Mouse (Mus musculus) liver, adult 2 months (tissue): ENCODE results near the gene Ccdc158.

ENCODE experiments used
- CTCF ChIP-seq: fragments of 200-500 bp; IDR thresholded peaks from 2 replicates; pipeline ENCODE4 v1.5.1; 2011; ENCODE audit warnings: low read depth, low read length, control low read depth
- POLR2A ChIP-seq: fragments of 200-500 bp; IDR thresholded peaks from 2 replicates; pipeline ENCODE4 v1.6.1; 2011; ENCODE audit warnings: low read length, control low read depth; ENCODE audit not compliant: insufficient read depth; ENCODE audit errors: extremely low read depth

DNA sequence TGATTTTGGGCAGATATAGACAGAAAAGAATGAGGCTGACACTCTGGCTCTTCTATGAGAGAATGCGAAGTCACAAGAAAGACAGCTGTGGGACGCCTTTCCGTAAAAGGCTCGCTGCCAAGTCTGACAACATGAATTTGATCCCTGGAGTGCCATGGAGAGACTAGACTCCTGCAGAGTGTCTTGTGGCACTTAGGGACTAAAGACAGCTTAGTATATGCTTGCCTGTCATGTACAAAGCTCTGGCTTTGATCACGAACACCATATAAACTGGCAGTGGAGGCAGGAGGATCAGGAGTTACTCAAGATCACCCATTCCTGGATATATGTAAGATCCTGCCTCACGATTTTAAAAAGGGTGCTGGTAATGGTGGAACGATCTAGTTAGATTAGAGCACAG, 47.2 kb downstream of the Ccdc158 start:
- no peak for TF ChIP-seq POLR2A
- no peak for TF ChIP-seq CTCF
